Mouse (Mus musculus) T-helper 2 cell (primary cell): ENCODE results near the gene Pck2.

ENCODE experiments used
- in situ Hi-C: fragments of 300-600 bp; cut with MboI, MseI; formaldehyde crosslinking; loops from one replicate; pipeline ENCODE4 v1.15.1; 2025; ENCODE audit warnings: high pct_unique_total_duplicates

The Pck2 gene

GRCm38 (mm10) chr14:55571760-55572159 lies 31.7 kb downstream of the Pck2 start:
- in situ Hi-C loops = no loop called here

- in situ Hi-C loops = no loop called here
Observed at GRCm38 (mm10) chr14:55575302-55575701, 35.2 kb downstream of the Pck2 start, which contains the start of gene Fitm1. Fitm1 (plus strand) TSS chr14:55575617.

- in situ Hi-C loops = no loop called here
Observed at GRCm38 (mm10) chr14:55575711-55576110, 35.6 kb downstream of the Pck2 start.

- in situ Hi-C loops = no loop called here
Observed at GRCm38 (mm10) chr14:55576376-55576775, 36.3 kb downstream of the Pck2 start.

- in situ Hi-C loops = no loop called here
Observed at GRCm38 (mm10) chr14:55577871-55578667, 38.0 kb downstream of the Pck2 start, which contains the start of gene Psme1. Psme1 (plus strand) TSS chr14:55578123.

GRCm38 (mm10) chr14:55578668-55579269 lies 38.7 kb downstream of the Pck2 start:
- in situ Hi-C loops = no loop called here

- in situ Hi-C loops = no loop called here
Observed at GRCm38 (mm10) chr14:55579511-55580496, 39.7 kb downstream of the Pck2 start.

GRCm38 (mm10) chr14:55580731-55581130 lies 40.7 kb downstream of the Pck2 start:
- in situ Hi-C loops = no loop called here

GRCm38 (mm10) chr14:55581981-55582681 lies 42.1 kb downstream of the Pck2 start:
- in situ Hi-C loops = no loop called here

GRCm38 (mm10) chr14:55584303-55584701 lies 44.2 kb downstream of the Pck2 start:
- in situ Hi-C loops = no loop called here

- in situ Hi-C loops = no loop called here
Observed at GRCm38 (mm10) chr14:55584702-55585565, 44.9 kb downstream of the Pck2 start, which contains the start of gene Emc9. Emc9 (minus strand) TSS chr14:55585302.

GRCm38 (mm10) chr14:55585566-55585960 lies 45.5 kb downstream of the Pck2 start:
- in situ Hi-C loops = no loop called here

- in situ Hi-C loops = no loop called here
Observed at GRCm38 (mm10) chr14:55586149-55586548, 46.1 kb downstream of the Pck2 start.

GRCm38 (mm10) chr14:55589271-55589670 lies 49.2 kb downstream of the Pck2 start:
- in situ Hi-C loops = no loop called here

- in situ Hi-C loops = no loop called here
Observed at GRCm38 (mm10) chr14:55589771-55590448, 49.8 kb downstream of the Pck2 start.

- in situ Hi-C loops = no loop called here
Observed at GRCm38 (mm10) chr14:55590748-55591330, 50.8 kb downstream of the Pck2 start, which contains the start of gene Psme2. Psme2 (minus strand) TSS chr14:55591113.

- in situ Hi-C loops = no loop called here
Observed at GRCm38 (mm10) chr14:55591331-55591891, 51.3 kb downstream of the Pck2 start, which contains the start of gene Rnf31. Rnf31 (plus strand) TSS chr14:55591708.

- in situ Hi-C loops = no loop called here
Observed at GRCm38 (mm10) chr14:55592226-55592625, 52.2 kb downstream of the Pck2 start.
